Mouse (Mus musculus): ENCODE data around the gene Usp7.

DNA sequence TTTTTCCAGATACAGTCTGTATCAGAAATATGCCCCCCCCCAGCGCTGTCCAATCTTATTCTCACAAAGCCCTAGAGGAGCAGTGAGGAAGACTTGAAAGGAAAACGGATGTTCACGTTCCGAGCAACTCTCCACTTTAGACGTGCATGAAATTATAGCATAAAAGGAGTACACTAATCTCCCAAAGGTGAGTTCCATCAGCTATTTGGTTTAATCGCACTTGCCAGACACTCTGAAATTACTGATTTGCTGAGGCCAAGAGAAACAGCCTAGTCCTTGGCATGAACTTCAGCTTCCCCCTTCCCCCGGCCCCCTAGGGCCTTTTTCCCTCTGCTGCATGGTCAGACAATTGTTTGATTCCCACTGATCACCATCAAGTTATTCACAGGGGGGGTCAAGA, 55.4 kb downstream of the Usp7 start:
- TF ChIP-seq CTCF (IDR thresholded peaks at IDR 0.05; ENCODE audit: low read depth) = no peak
- no peak for TF ChIP-seq EP300 (optimal IDR thresholded peaks at IDR 0.05)
